Mouse (Mus musculus) liver, embryonic 16.5 days (tissue): Measurements from ENCODE around the gene Chga. TPM values are rescaled to one million over a fixed set of nuclear protein-coding genes. Genes with fewer than 3 reads are reported as not detected.

Source experiments
- ATAC-seq: fragments of 200-750 bp; cut with Nextera tagmentation; 2 replicates; pipeline ENCODE4 v1.8.0; 2017; ENCODE audit warnings: low read depth, mild to moderate bottlenecking, moderate number of reproducible peaks, moderate library complexity
- H3K27ac ChIP-seq: fragments of 300-500 bp; sonication (generic); 2 replicates; pipeline ENCODE4 v1.5.1; 2014; ENCODE audit warnings: mild to moderate bottlenecking, low read length
- H3K27me3 ChIP-seq: fragments of 300-500 bp; sonication (generic); 2 replicates; pipeline ENCODE4 v1.6.1; 2014; ENCODE audit warnings: low read depth, low read length, mixed read lengths; ENCODE audit not compliant: control insufficient read depth, insufficient read depth
- H3K36me3 ChIP-seq: fragments of 300-500 bp; sonication (generic); 2 replicates; pipeline ENCODE4 v1.6.1; 2014; ENCODE audit warnings: mild to moderate bottlenecking; ENCODE audit not compliant: control insufficient read depth, insufficient read depth
- H3K4me1 ChIP-seq: fragments of 300-500 bp; sonication (generic); 2 replicates; pipeline ENCODE4 v1.6.1; 2014; ENCODE audit warnings: low read depth, low read length, mixed read lengths; ENCODE audit not compliant: control insufficient read depth
- H3K4me2 ChIP-seq: fragments of 300-500 bp; sonication (generic); 2 replicates; pipeline ENCODE4 v1.6.1; 2014; ENCODE audit warnings: low read depth, low read length, mixed read lengths
- H3K4me3 ChIP-seq: fragments of 300-500 bp; sonication (generic); 2 replicates; pipeline ENCODE4 v1.5.1; 2014; ENCODE audit warnings: low read depth, mild to moderate bottlenecking, low read length
- H3K9ac ChIP-seq: fragments of 300-500 bp; sonication (generic); 2 replicates; pipeline ENCODE4 v1.6.1; 2014; ENCODE audit warnings: low read depth, low read length
- H3K9me3 ChIP-seq: fragments of 300-500 bp; sonication (generic); replicated peaks from 2 replicates; pipeline ENCODE4 v1.6.1; 2016; ENCODE audit warnings: low read length; ENCODE audit not compliant: control insufficient read depth
- WGBS: fragments of 180-500 bp; shearing (Covaris S2); extraction: QIAGEN DNeasy Blood & Tissue Kit; methylation state at CpG from one replicate; pipeline ENCODE4 v1.1.7; 2014; ENCODE audit not compliant: insufficient replicate concordance; 5-methylcytosine and 5-hydroxymethylcytosine counted together
- polyA plus RNA-seq: library from polyadenylated mRNA; unstranded; fragments of >200 nt; fragmentation: Nextera tagmentation; extraction: Ambion mirVana; gene quantifications from 2 replicates; pipeline ENCODE4 v1.2.1, GENCODE M21; 2015

The Chga gene
- polyA plus RNA-seq: 1.5 and 2.2 TPM in 2 replicates

GRCm38 (mm10) chr12:102554721-102555516 is at the start of gene Chga:
TSS of gene Chga (plus strand) at chr12:102554969.
- WGBS: 3% methylated on average over 48 of the region's 48 CpGs
- peak within 1 kb of the TSS; percentile 26; the same call in 1 of the 2 replicates for H3K4me3 ChIP-seq
- no peak within 1 kb of the TSS for H3K27ac ChIP-seq
- no peaks in the 10 kb centered on the region for H3K9me3 ChIP-seq
- ATAC-seq: no peak
- no peak within 1 kb of the TSS for H3K9ac ChIP-seq
- H3K4me1 ChIP-seq: peaks cover 8% of the 10 kb centered on the region; the same call in 1 of the 2 replicates
- H3K4me2 ChIP-seq: no peak within 1 kb of the TSS; the same call in 1 of the 2 replicates
- no peaks in the 10 kb centered on the region for H3K36me3 ChIP-seq
- H3K27me3 ChIP-seq: peaks cover 16% of the 10 kb centered on the region

- ATAC-seq: no peak
- H3K27me3 ChIP-seq: no peaks in the 10 kb centered on the region
- WGBS: 54% methylated on average over 9 of the region's 9 CpGs
- no peak overlapping the region for H3K4me3 ChIP-seq
- H3K4me2 ChIP-seq: no peak overlapping the region
- H3K27ac ChIP-seq: no peak overlapping the region
- H3K4me1 ChIP-seq: no peaks in the 10 kb centered on the region
- H3K9ac ChIP-seq: no peak overlapping the region
- H3K36me3 ChIP-seq: no peaks in the 10 kb centered on the region
- H3K9me3 ChIP-seq: no peaks in the 10 kb centered on the region
Observed at GRCm38 (mm10) chr12:102505131-102505713, 49.5 kb upstream of the Chga start.

- Histone ChIP-seq H3K4me2 (no peak overlapping the region), H3K27ac (no peak overlapping the region), H3K27me3 (no peaks in the 10 kb centered on the region), H3K9ac (no peak overlapping the region), H3K36me3 (no peaks in the 10 kb centered on the region), H3K9me3 (no peaks in the 10 kb centered on the region), H3K4me1 (no peaks in the 10 kb centered on the region), H3K4me3 (no peak overlapping the region)
- WGBS: 44% methylated on average over 7 of the region's 7 CpGs
- no peak for ATAC-seq
Observed at GRCm38 (mm10) chr12:102505949-102506348, 48.8 kb upstream of the Chga start.

- no peak overlapping the region for H3K4me2 ChIP-seq
- H3K27ac ChIP-seq: no peak overlapping the region
- H3K4me1 ChIP-seq: no peaks in the 10 kb centered on the region
- no peaks in the 10 kb centered on the region for H3K9me3 ChIP-seq
- H3K36me3 ChIP-seq: no peaks in the 10 kb centered on the region
- no peak for ATAC-seq
- H3K4me3 ChIP-seq: no peak overlapping the region
- 56% methylated on average over 3 of the region's 3 CpGs for WGBS
- H3K27me3 ChIP-seq: no peaks in the 10 kb centered on the region
- H3K9ac ChIP-seq: no peak overlapping the region
Observed at GRCm38 (mm10) chr12:102511363-102511762, 43.4 kb upstream of the Chga start.

GRCm38 (mm10) chr12:102514151-102514550 is 40.6 kb upstream of the Chga start:
- Histone ChIP-seq H3K4me2 (no peak overlapping the region), H3K9ac (no peak overlapping the region), H3K4me3 (no peak overlapping the region), H3K27me3 (no peaks in the 10 kb centered on the region), H3K36me3 (no peaks in the 10 kb centered on the region), H3K9me3 (no peaks in the 10 kb centered on the region), H3K27ac (no peak overlapping the region), H3K4me1 (no peaks in the 10 kb centered on the region)
- WGBS: 70% methylated on average over 6 of the region's 6 CpGs
- ATAC-seq: no peak

- Histone ChIP-seq H3K9me3 (no peaks in the 10 kb centered on the region), H3K4me1 (no peaks in the 10 kb centered on the region), H3K9ac (no peak overlapping the region), H3K36me3 (no peaks in the 10 kb centered on the region), H3K27me3 (no peaks in the 10 kb centered on the region), H3K27ac (no peak overlapping the region), H3K4me3 (no peak overlapping the region), H3K4me2 (no peak overlapping the region)
- ATAC-seq: no peak
- 79% methylated on average over 6 of the region's 6 CpGs for WGBS
Observed at GRCm38 (mm10) chr12:102514751-102515150, 40.0 kb upstream of the Chga start.

- no peak for ATAC-seq
- H3K4me3 ChIP-seq: no peak overlapping the region
- H3K4me1 ChIP-seq: no peaks in the 10 kb centered on the region
- WGBS: 74% methylated on average over 4 of the region's 4 CpGs
- no peak overlapping the region for H3K4me2 ChIP-seq
- H3K9ac ChIP-seq: no peak overlapping the region
- H3K9me3 ChIP-seq: no peaks in the 10 kb centered on the region
- H3K27ac ChIP-seq: no peak overlapping the region
- H3K36me3 ChIP-seq: no peaks in the 10 kb centered on the region
- H3K27me3 ChIP-seq: no peaks in the 10 kb centered on the region
Observed at GRCm38 (mm10) chr12:102516151-102516550, 38.6 kb upstream of the Chga start.

- H3K36me3 ChIP-seq: no peaks in the 10 kb centered on the region
- no peak overlapping the region for H3K4me3 ChIP-seq
- H3K4me2 ChIP-seq: no peak overlapping the region
- H3K9me3 ChIP-seq: no peaks in the 10 kb centered on the region
- no peaks in the 10 kb centered on the region for H3K27me3 ChIP-seq
- H3K4me1 ChIP-seq: no peaks in the 10 kb centered on the region
- no peak overlapping the region for H3K27ac ChIP-seq
- no peak overlapping the region for H3K9ac ChIP-seq
- WGBS: 29% methylated on average over 13 of the region's 13 CpGs
- ATAC-seq: no peak
Observed at GRCm38 (mm10) chr12:102517647-102518046, 37.1 kb upstream of the Chga start.
